Mouse (Mus musculus): ENCODE data around the gene Senp7. TPM values are rescaled to one million over a fixed set of nuclear protein-coding genes. Genes with fewer than 3 reads are reported as not detected.
A peak's percentile ranks its signal among the peaks of the same experiment; 100 is the strongest.

Senp7 gene
- polyA plus RNA-seq, 1 experiment from 2014 or later, result 29.6 TPM

DNA sequence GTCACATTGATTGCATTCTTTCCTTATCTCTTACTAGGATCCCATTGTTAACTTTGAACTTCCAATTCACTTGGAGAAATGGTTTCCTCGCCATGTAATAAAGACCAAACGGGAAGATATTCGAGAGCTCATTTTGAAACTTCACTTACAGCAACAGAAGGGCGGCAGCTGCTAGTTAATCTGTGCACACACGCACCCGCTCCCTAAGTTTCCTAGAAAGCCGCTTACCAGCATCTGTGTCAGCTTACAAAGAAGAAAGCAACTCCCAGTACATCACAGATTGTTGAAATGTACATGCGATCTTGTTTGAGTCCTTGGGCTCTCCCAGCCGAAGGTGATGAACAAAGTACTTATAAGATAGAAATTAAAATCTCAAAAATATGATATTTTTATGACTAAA, 140.1 kb downstream of the Senp7 start:
- no peaks in the 10 kb centered on the region for H3K27me3 ChIP-seq (ENCODE audit: insufficient read depth, low read length)
- no peak for ATAC-seq (ENCODE audit: insufficient read depth)
- H3K27ac ChIP-seq (ENCODE audit: low read depth), result no peak overlapping the region
- no peaks in the 10 kb centered on the region for H3K4me1 ChIP-seq (ENCODE audit: insufficient read depth)
- no peaks in the 10 kb centered on the region for H3K9me3 ChIP-seq (ENCODE audit: low read depth, low read length)
- 90% methylated on average over 9 of the region's 9 CpGs for WGBS
- peaks cover 25% of the 10 kb centered on the region for H3K36me3 ChIP-seq (ENCODE audit: insufficient read depth)
- DNase-seq, result no peak
- no peak for TF ChIP-seq CTCF (IDR thresholded peaks at IDR 0.05; ENCODE audit: low read depth)
- H3K4me2 ChIP-seq, result no peak overlapping the region
- no peak overlapping the region for H3K4me3 ChIP-seq (ENCODE audit: low read depth, low read length)
- no peak overlapping the region for H3K9ac ChIP-seq

DNA sequence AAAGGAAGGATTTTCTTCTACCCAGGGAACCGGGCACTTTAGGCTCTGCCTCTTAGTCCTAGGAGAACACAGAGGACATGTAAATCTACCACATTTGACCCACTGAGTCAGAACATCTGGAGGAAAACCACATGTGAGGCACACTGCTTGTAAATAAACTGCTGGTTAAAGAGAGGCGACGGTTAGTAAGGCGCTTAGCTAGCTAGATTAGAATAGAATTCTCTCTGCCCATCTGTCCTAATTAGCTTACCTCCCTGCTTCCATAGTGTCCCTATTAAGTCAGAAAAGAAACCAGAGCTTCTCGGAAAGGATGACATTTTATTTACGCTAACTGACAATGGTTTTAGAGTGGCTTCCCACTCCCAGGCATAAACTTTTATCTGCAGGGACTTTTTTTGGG, 155.9 kb downstream of the Senp7 start, which contains the start of gene Impg2:
Impg2 (plus strand) TSS at position 263 of the 400 bp plus-strand sequence.
- no peak within 1 kb of the TSS for H3K27ac ChIP-seq (ENCODE audit: low read depth)
- H3K27me3 ChIP-seq (ENCODE audit: insufficient read depth, low read length), result no peaks in the 10 kb centered on the region
- TF ChIP-seq CTCF (IDR thresholded peaks at IDR 0.05; ENCODE audit: low read depth), result no peak
- no peaks in the 10 kb centered on the region for H3K4me1 ChIP-seq (ENCODE audit: insufficient read depth)
- no peaks in the 10 kb centered on the region for H3K36me3 ChIP-seq (ENCODE audit: insufficient read depth)
- H3K4me3 ChIP-seq (ENCODE audit: low read depth, low read length), result no peak within 1 kb of the TSS
- 47% methylated on average over 6 of the region's 6 CpGs for WGBS
- DNase-seq, result no peak
- ATAC-seq (ENCODE audit: insufficient read depth), result no peak
- H3K4me2 ChIP-seq, result no peak within 1 kb of the TSS
- no peaks in the 10 kb centered on the region for H3K9me3 ChIP-seq (ENCODE audit: low read depth, low read length)
- no peak within 1 kb of the TSS for H3K9ac ChIP-seq

DNA sequence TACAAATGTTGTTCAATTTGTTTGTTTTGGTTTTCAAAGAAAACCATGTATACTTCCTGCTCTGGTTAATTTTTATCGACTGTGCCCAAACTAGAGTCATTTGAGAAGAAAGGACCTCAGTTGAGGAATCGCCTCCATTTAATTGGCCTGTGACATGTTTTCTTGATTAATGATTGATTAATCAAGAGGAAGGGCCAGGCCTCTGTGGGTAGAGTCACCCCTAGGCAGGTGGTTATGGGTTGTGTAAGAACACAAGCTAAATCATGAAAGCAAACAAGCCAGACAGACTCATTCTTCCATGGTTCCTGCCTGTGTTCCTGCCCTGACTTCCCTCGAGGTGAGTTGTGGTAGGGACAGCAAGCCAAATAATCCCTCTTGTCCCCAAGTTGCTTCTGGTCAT, 164.6 kb downstream of the Senp7 start:
- WGBS, result 64% methylated on average over 3 of the region's 3 CpGs
- Histone ChIP-seq H3K9me3 (ENCODE audit: low read depth, low read length) (no peaks in the 10 kb centered on the region), H3K9ac (no peak overlapping the region), H3K4me2 (no peak overlapping the region), H3K36me3 (ENCODE audit: insufficient read depth) (no peaks in the 10 kb centered on the region), H3K4me3 (ENCODE audit: low read depth, low read length) (no peak overlapping the region), H3K27ac (ENCODE audit: low read depth) (no peak overlapping the region), H3K4me1 (ENCODE audit: insufficient read depth) (no peaks in the 10 kb centered on the region), H3K27me3 (ENCODE audit: insufficient read depth, low read length) (no peaks in the 10 kb centered on the region)
- DNase-seq (no peak), ATAC-seq (ENCODE audit: insufficient read depth) (no peak)
- no peak for TF ChIP-seq CTCF (IDR thresholded peaks at IDR 0.05; ENCODE audit: low read depth)

DNA sequence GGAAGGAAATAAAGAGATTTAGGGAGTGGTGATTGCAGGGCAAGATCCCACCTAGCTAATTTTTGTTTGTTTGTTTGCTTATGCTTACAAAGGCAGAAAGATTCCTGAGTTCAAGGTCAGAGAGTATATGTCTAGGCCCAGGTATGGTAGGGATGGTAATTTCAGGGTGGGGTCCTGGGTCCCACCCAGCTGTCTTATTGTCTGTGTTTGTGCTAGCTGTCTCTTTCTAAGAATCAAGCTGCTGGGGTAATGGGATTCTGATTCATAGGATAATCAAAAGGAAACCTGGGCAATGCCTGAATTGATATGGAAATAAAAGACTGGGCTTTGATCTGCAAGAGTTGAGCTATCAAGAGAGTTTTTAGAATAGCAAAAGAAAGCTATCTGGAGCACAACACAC, 179.5 kb downstream of the Senp7 start:
- ATAC-seq (ENCODE audit: insufficient read depth), result no peak
- TF ChIP-seq CTCF (IDR thresholded peaks at IDR 0.05; ENCODE audit: low read depth), result no peak

DNA sequence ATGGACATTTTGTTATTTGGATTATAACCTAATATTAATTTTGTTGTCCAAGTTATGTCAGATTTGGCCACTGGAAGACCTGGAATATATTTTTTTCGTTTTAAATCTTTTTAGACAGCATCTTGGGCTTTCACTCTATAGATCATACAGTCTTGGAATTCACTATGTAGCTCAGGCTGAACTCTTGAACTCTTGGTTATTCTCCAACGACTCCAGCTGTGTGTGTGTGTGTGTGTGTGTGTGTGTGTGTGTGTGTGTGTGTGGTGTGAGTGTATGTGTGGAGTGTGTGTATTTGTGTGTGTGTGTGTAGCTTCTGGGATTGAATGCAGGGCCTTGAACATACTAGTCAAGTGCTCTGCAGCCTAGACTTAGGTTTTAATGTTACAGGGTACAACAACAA, 181.3 kb downstream of the Senp7 start:
- 11% methylated on average over 2 of the region's 2 CpGs for WGBS
- peak; percentile 56; the same call in 1 of the 2 replicates for ATAC-seq (ENCODE audit: insufficient read depth)
- peak; percentile 53 for DNase-seq
- no peaks in the 10 kb centered on the region for H3K9me3 ChIP-seq (ENCODE audit: low read depth, low read length)
- no peak overlapping the region for H3K27ac ChIP-seq (ENCODE audit: low read depth)
- no peak for TF ChIP-seq CTCF (IDR thresholded peaks at IDR 0.05; ENCODE audit: low read depth)
- H3K4me3 ChIP-seq (ENCODE audit: low read depth, low read length), result no peak overlapping the region
- no peak overlapping the region for H3K9ac ChIP-seq
- H3K4me1 ChIP-seq (ENCODE audit: insufficient read depth), result no peaks in the 10 kb centered on the region
- no peaks in the 10 kb centered on the region for H3K27me3 ChIP-seq (ENCODE audit: insufficient read depth, low read length)
- H3K4me2 ChIP-seq, result no peak overlapping the region
- no peaks in the 10 kb centered on the region for H3K36me3 ChIP-seq (ENCODE audit: insufficient read depth)

More for the DNA sequence above, 179.5 kb downstream of the Senp7 start:
- H3K4me1 ChIP-seq (ENCODE audit: insufficient read depth), result no peaks in the 10 kb centered on the region
- no peak for DNase-seq
- no peak overlapping the region for H3K4me3 ChIP-seq (ENCODE audit: low read depth, low read length)
- no peaks in the 10 kb centered on the region for H3K36me3 ChIP-seq (ENCODE audit: insufficient read depth)
- no peaks in the 10 kb centered on the region for H3K27me3 ChIP-seq (ENCODE audit: insufficient read depth, low read length)
- no peak overlapping the region for H3K27ac ChIP-seq (ENCODE audit: low read depth)
- H3K9ac ChIP-seq, result no peak overlapping the region
- H3K4me2 ChIP-seq, result no peak overlapping the region
- no peaks in the 10 kb centered on the region for H3K9me3 ChIP-seq (ENCODE audit: low read depth, low read length)

DNA sequence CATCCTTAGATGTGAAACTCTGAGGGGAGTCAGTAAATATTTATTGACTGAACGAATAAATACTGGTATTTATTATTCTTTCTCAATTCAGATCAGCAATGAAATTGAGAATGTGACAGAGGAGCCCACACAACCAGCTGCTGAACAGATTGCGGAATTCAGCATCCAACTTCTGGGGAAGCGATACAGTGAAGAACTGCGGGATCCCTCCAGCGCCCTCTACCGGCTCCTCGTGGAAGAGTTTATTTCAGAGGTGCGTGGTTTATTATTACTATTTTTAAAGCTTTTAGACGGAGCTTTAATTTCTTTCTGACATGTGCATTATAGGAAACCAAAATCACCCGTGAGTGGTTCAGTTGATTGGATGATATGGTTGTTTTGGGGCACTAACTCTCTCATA, 183.2 kb downstream of the Senp7 start:
- H3K27me3 ChIP-seq (ENCODE audit: insufficient read depth, low read length), result no peaks in the 10 kb centered on the region
- H3K9ac ChIP-seq, result no peak overlapping the region
- H3K4me1 ChIP-seq (ENCODE audit: insufficient read depth), result no peaks in the 10 kb centered on the region
- H3K4me3 ChIP-seq (ENCODE audit: low read depth, low read length), result no peak overlapping the region
- WGBS, result 52% methylated on average over 10 of the region's 10 CpGs
- no peaks in the 10 kb centered on the region for H3K9me3 ChIP-seq (ENCODE audit: low read depth, low read length)
- no peak overlapping the region for H3K4me2 ChIP-seq
- DNase-seq (peak; percentile 47), ATAC-seq (ENCODE audit: insufficient read depth) (no peak)
- H3K36me3 ChIP-seq (ENCODE audit: insufficient read depth), result no peaks in the 10 kb centered on the region
- H3K27ac ChIP-seq (ENCODE audit: low read depth), result no peak overlapping the region
- TF ChIP-seq CTCF (IDR thresholded peaks at IDR 0.05; ENCODE audit: low read depth), result peak; percentile 37; the same call in 1 of the 2 replicates

DNA sequence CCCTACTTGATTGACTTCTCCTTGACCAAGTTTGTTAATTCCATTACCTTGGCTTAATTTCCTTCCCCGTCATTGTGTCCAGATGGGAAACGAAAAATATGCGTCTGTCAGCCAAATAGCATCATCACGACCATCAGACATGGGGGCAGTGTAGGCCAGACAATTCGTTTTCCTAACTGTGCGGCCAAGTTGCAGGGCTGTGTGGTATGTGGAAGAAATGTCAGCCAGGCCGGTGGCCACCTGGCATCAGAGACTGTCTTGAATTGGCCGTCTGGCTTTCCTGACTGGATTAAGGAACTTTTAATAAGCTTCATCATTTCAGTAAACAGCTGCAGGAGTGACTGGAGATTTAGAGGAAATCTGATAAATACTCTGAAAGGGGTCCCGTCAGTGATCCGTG, 184.6 kb downstream of the Senp7 start:
- no peak for TF ChIP-seq CTCF (IDR thresholded peaks at IDR 0.05; ENCODE audit: low read depth)
- ATAC-seq (ENCODE audit: insufficient read depth) (no peak), DNase-seq (peak; percentile 18)
- Histone ChIP-seq H3K27me3 (ENCODE audit: insufficient read depth, low read length) (no peaks in the 10 kb centered on the region), H3K9me3 (ENCODE audit: low read depth, low read length) (no peaks in the 10 kb centered on the region), H3K27ac (ENCODE audit: low read depth) (no peak overlapping the region), H3K36me3 (ENCODE audit: insufficient read depth) (no peaks in the 10 kb centered on the region), H3K4me1 (ENCODE audit: insufficient read depth) (no peaks in the 10 kb centered on the region), H3K4me2 (no peak overlapping the region), H3K9ac (no peak overlapping the region), H3K4me3 (ENCODE audit: low read depth, low read length) (no peak overlapping the region)
- WGBS, result 60% methylated on average over 10 of the region's 10 CpGs

Small RNAs within 50 kb of the gene (microRNA-seq; reads per million reads assigned to microRNA genes)
- not detected for gene Gm24047 (ENCODE audit: borderline number of aligned reads)

Other genes starting within 250 kb of the Senp7 start
- gene Nfkbiz, start 209.4 kb upstream of the Senp7 start, polyA plus RNA-seq (2014; fragmentation: Nextera tagmentation; extraction: Ambion mirVana), result 5.8 and 6.3 TPM in 2 replicates
- 1.4 and 1.7 TPM in 2 replicates for gene Nxpe3, start 153.1 kb upstream of the Senp7 start, polyA plus RNA-seq (2014; fragmentation: Nextera tagmentation; extraction: Ambion mirVana)
- gene Cep97, start 113.5 kb upstream of the Senp7 start, polyA plus RNA-seq (2014; fragmentation: Nextera tagmentation; extraction: Ambion mirVana), result 11.9 and 14.0 TPM in 2 replicates
- gene Rpl24, start 82.1 kb upstream of the Senp7 start, polyA plus RNA-seq (2014; fragmentation: Nextera tagmentation; extraction: Ambion mirVana), result 845 and 899 TPM in 2 replicates
- gene Zbtb11, start 74.5 kb upstream of the Senp7 start, polyA plus RNA-seq (2014; fragmentation: Nextera tagmentation; extraction: Ambion mirVana), result 21.0 and 22.1 TPM in 2 replicates
- gene Pcnp, start 18.6 kb upstream of the Senp7 start, polyA plus RNA-seq (2014; fragmentation: Nextera tagmentation; extraction: Ambion mirVana), result 231 and 252 TPM in 2 replicates
- 27.5 and 30.2 TPM in 2 replicates for gene Trmt10c, start 10.5 kb upstream of the Senp7 start, polyA plus RNA-seq (2014; fragmentation: Nextera tagmentation; extraction: Ambion mirVana)
- gene Impg2, start 156.0 kb downstream of the Senp7 start, polyA plus RNA-seq (2014; fragmentation: Nextera tagmentation; extraction: Ambion mirVana), result 0.09 and 0.34 TPM in 2 replicates

All from lung, embryonic 14.5 days (tissue).